Mouse (Mus musculus) limb, embryonic 14.5 days (tissue): ENCODE results near the gene Zic2. TPM values are rescaled to one million over a fixed set of nuclear protein-coding genes. Genes with fewer than 3 reads are reported as not detected.

ENCODE experiments used
- ATAC-seq: fragments of 200-750 bp; cut with Nextera tagmentation; 2 replicates; pipeline ENCODE4 v1.8.0; 2017; ENCODE audit warnings: low read depth, moderate number of reproducible peaks, moderate TSS enrichment; ENCODE audit not compliant: low FRiP score
- DNase-seq: peaks from one replicate; pipeline ENCODE4 v3.0.0-alpha.2; 2015; ENCODE audit warnings: low spot score
- H3K27ac ChIP-seq: fragments of 300-500 bp; sonication (generic); replicated peaks from 2 replicates; pipeline ENCODE4 v1.5.1; 2014; ENCODE audit warnings: low read depth, mild to moderate bottlenecking, low read length, moderate library complexity, mixed read lengths
- H3K27me3 ChIP-seq: fragments of 300-500 bp; sonication (generic); 2 replicates; pipeline ENCODE4 v1.6.1; 2014; ENCODE audit warnings: low read length, mixed read lengths; ENCODE audit not compliant: control insufficient read depth, insufficient read depth
- H3K36me3 ChIP-seq: fragments of 300-500 bp; sonication (generic); 2 replicates; pipeline ENCODE4 v1.6.1; 2014; ENCODE audit warnings: mild to moderate bottlenecking, low read length, moderate library complexity, mixed read lengths; ENCODE audit not compliant: control insufficient read depth, insufficient read depth
- H3K4me1 ChIP-seq: fragments of 300-500 bp; sonication (generic); 2 replicates; pipeline ENCODE4 v1.6.1; 2014; ENCODE audit warnings: antibody characterized with exemption, low read length, mixed read lengths; ENCODE audit not compliant: control insufficient read depth, insufficient read depth
- H3K4me2 ChIP-seq: fragments of 300-500 bp; sonication (generic); replicated peaks from 2 replicates; pipeline ENCODE4 v1.6.1; 2014; ENCODE audit warnings: low read depth, mild to moderate bottlenecking, low read length, moderate library complexity; ENCODE audit not compliant: severe bottlenecking
- H3K4me3 ChIP-seq: fragments of 300-500 bp; sonication (generic); replicated peaks from 2 replicates; pipeline ENCODE4 v1.5.1; 2014; ENCODE audit warnings: low read length
- H3K9ac ChIP-seq: fragments of 300-500 bp; sonication (generic); 2 replicates; pipeline ENCODE4 v1.6.1; 2014; ENCODE audit warnings: mild to moderate bottlenecking, low read depth, low read length, moderate library complexity; ENCODE audit not compliant: severe bottlenecking
- H3K9me3 ChIP-seq: fragments of 300-500 bp; sonication (generic); 2 replicates; pipeline ENCODE4 v1.6.1; 2016; ENCODE audit warnings: low read length; ENCODE audit not compliant: control insufficient read depth
- POLR2A ChIP-seq: fragments of 200-500 bp; IDR thresholded peaks from 2 replicates; pipeline ENCODE4 v1.8.0; 2012; ENCODE audit warnings: inconsistent platforms, mild to moderate bottlenecking, moderate library complexity, borderline replicate concordance; ENCODE audit not compliant: insufficient read depth, insufficient read length; ENCODE audit errors: extremely low read depth
- WGBS: fragments of 180-500 bp; shearing (Covaris S2); extraction: QIAGEN DNeasy Blood & Tissue Kit; methylation state at CpG from one replicate; pipeline ENCODE4 v1.1.7; 2014; 5-methylcytosine and 5-hydroxymethylcytosine counted together
- polyA plus RNA-seq, 2 experiments: library from polyadenylated mRNA; depleted of rRNA in 1 of 2; stranded (reverse) in 1 of 2; unstranded in 1 of 2; fragments of >200 nt; fragmentation: Nextera tagmentation in 1 of 2; extraction: Ambion mirVana in 1 of 2; gene quantifications; 2 replicates each; pipeline versions ENCODE4 v1.2.1 to v1.2.3; 2012 to 2014

The Zic2 gene
- polyA plus RNA-seq, 2 experiments: 0.80 to 4.0 TPM

- no peak overlapping the region for H3K27ac ChIP-seq
- WGBS: 4% methylated on average over 13 of the region's 13 CpGs
- H3K9ac ChIP-seq: no peak overlapping the region
- DNase-seq (no peak), ATAC-seq (no peak)
- no peak for TF ChIP-seq POLR2A
- no peak overlapping the region for H3K4me3 ChIP-seq
- H3K4me2 ChIP-seq: peak overlapping the region; percentile 25; the same call in 1 of the 2 replicates
- no peaks in the 10 kb centered on the region for H3K9me3 ChIP-seq
- no peaks in the 10 kb centered on the region for H3K36me3 ChIP-seq
- H3K27me3 ChIP-seq: peaks cover 90% of the 10 kb centered on the region
- peaks cover 7% of the 10 kb centered on the region; the same call in 1 of the 2 replicates for H3K4me1 ChIP-seq
Observed at GRCm38 (mm10) chr14:122472161-122472560, 3.1 kb upstream of the Zic2 start.

DNA sequence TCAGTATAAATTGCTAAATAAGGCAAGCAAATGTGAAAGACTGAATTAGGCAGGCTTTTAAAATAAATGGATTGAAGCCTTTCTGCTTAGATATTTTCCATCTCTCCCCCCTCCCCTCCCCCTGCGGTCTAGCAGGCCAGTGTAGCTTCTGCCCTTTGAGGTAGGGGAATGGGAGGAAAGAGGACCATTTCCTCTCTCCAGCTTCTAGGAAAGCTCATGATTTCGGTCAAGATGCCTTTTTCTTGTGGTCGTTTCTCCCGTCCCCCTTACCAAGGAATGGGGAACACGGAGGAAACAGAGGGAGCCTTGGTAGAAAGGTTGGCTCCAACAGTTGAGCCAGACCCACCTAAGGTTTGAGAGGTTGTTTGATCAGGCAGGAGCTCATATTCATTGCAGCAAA, 2.6 kb upstream of the Zic2 start:
- Histone ChIP-seq H3K27ac (no peak overlapping the region), H3K4me3 (no peak overlapping the region), H3K27me3 (peaks cover 86% of the 10 kb centered on the region), H3K4me2 (no peak overlapping the region; the same call in 1 of the 2 replicates), H3K9me3 (no peaks in the 10 kb centered on the region), H3K9ac (no peak overlapping the region), H3K4me1 (peaks cover 7% of the 10 kb centered on the region; the same call in 1 of the 2 replicates), H3K36me3 (no peaks in the 10 kb centered on the region)
- no peak for DNase-seq
- 8% methylated on average over 5 of the region's 5 CpGs for WGBS
- ATAC-seq: no peak
- no peak for TF ChIP-seq POLR2A

DNA sequence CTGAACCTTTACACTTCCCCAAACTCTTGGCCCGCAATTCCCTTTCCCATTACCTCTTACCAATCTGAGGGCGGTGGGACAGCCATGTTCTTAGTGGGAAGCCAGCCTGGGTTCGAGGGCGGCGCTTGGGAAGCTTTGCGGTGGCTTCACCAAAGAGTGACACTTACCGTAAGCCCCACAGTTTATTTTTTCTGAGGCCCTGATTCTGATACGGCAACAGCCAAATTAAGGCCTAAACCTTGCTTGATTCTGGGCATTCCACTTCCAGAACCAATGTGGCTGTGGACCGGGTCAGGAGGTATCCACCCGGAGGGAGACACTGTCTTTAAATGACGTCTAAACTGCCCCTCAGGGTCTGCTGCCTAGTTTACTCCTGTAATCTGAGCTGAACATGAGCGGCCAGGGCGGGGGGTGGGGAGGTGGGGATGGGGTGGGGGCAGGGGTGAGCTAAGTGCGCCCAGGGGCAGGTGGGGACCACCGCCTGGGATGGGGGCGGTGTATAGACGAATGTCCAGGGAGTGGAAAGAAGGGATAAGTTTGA, 2.0 kb upstream of the Zic2 start:
- no peak overlapping the region for H3K9ac ChIP-seq
- H3K27ac ChIP-seq: no peak overlapping the region
- H3K4me3 ChIP-seq: peak overlapping the region; percentile 58; the same call in 1 of the 2 replicates
- TF ChIP-seq POLR2A: no peak
- 5% methylated on average over 17 of the region's 17 CpGs for WGBS
- no peaks in the 10 kb centered on the region for H3K36me3 ChIP-seq
- peak overlapping the region; percentile 65; the same call in 1 of the 2 replicates for H3K4me2 ChIP-seq
- no peaks in the 10 kb centered on the region for H3K9me3 ChIP-seq
- H3K27me3 ChIP-seq: peaks cover 86% of the 10 kb centered on the region
- DNase-seq (no peak), ATAC-seq (no peak)
- H3K4me1 ChIP-seq: peaks cover 7% of the 10 kb centered on the region; the same call in 1 of the 2 replicates

- H3K4me2 ChIP-seq: peak overlapping the region; percentile 65
- peak overlapping the region; percentile 66 for H3K9ac ChIP-seq
- H3K9me3 ChIP-seq: no peaks in the 10 kb centered on the region
- 0 out of 2 replicates have a peak, but pooled peaks have one; percentile 11 for TF ChIP-seq POLR2A
- DNase-seq (peak; percentile 60), ATAC-seq (peak; percentile 72)
- under 1% methylated on average over 57 of the region's 57 CpGs for WGBS
- peaks cover 85% of the 10 kb centered on the region for H3K27me3 ChIP-seq
- H3K4me3 ChIP-seq: peak overlapping the region; percentile 58
- H3K36me3 ChIP-seq: no peaks in the 10 kb centered on the region
- peak overlapping the region; percentile 82 for H3K27ac ChIP-seq
- peaks cover 7% of the 10 kb centered on the region; the same call in 1 of the 2 replicates for H3K4me1 ChIP-seq
Observed at GRCm38 (mm10) chr14:122474041-122474890, 969 bp upstream of the Zic2 start.

DNA sequence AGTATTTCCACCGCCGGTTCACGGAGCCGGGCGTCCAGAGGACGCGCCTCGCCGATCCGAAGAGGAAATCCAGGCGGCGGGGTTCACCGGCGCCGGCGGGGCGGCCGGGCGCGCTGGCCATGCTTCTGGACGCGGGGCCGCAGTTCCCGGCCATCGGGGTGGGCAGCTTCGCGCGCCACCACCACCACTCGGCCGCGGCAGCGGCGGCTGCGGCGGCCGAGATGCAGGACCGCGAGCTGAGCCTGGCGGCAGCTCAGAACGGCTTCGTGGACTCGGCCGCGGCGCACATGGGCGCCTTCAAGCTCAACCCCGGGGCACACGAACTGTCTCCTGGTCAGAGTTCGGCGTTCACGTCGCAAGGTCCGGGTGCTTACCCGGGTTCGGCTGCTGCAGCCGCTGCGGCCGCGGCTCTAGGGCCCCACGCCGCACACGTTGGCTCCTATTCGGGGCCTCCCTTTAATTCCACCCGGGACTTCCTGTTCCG, 364 bp downstream of the Zic2 start:
- peak overlapping the region; percentile 66 for H3K9ac ChIP-seq
- H3K4me2 ChIP-seq: peak overlapping the region; percentile 65
- peak overlapping the region; percentile 58 for H3K4me3 ChIP-seq
- peak overlapping the region; percentile 85 for H3K27ac ChIP-seq
- no peak for TF ChIP-seq POLR2A
- H3K4me1 ChIP-seq: peaks cover 7% of the 10 kb centered on the region; the same call in 1 of the 2 replicates
- 2% methylated on average over 33 of the region's 65 CpGs for WGBS
- H3K36me3 ChIP-seq: no peaks in the 10 kb centered on the region
- H3K27me3 ChIP-seq: peaks cover 75% of the 10 kb centered on the region
- no peak for DNase-seq
- H3K9me3 ChIP-seq: no peaks in the 10 kb centered on the region
- ATAC-seq: no peak
